Mouse (Mus musculus) CH12.LX (cell line): ENCODE data around the gene Ccdc152.

Experiments
- EP300 ChIP-seq: IDR thresholded peaks from 2 replicates; pipeline ENCODE4 v1.6.1; 2011; ENCODE audit warnings: low read length, improper control_type of control experiment
- GABPA ChIP-seq: IDR thresholded peaks from 2 replicates; pipeline ENCODE4 v1.6.1; 2012; ENCODE audit warnings: low read depth, low read length, improper control_type of control experiment, inconsistent platforms; ENCODE audit not compliant: insufficient replicate concordance
- JUND ChIP-seq: conservative IDR thresholded peaks from 2 replicates; pipeline ENCODE4 v1.6.1; 2011; ENCODE audit warnings: low read depth, low read length, improper control_type of control experiment
- MAX ChIP-seq: IDR thresholded peaks from 2 replicates; pipeline ENCODE4 v1.6.1; 2011; ENCODE audit warnings: low read length, improper control_type of control experiment
- POLR2A ChIP-seq: IDR thresholded peaks from 2 replicates; pipeline ENCODE4 v1.6.1; 2011; ENCODE audit warnings: low read depth, mild to moderate bottlenecking, improper control_type of control experiment, low read length

GRCm38 (mm10) chr15:3303426-3303825 lies at the start of gene Ccdc152:
- no peak for TF ChIP-seq GABPA
- TF ChIP-seq POLR2A, result no peak
- no peak for TF ChIP-seq EP300
- TF ChIP-seq MAX, result no peak
- TF ChIP-seq JUND, result no peak
